Mouse (Mus musculus) erythroid progenitor cell, adult 5-6 weeks (primary cell): ENCODE results near the gene Gm136. TPM values are rescaled to one million over a fixed set of nuclear protein-coding genes. Genes with fewer than 3 reads are reported as not detected.

Experiments
- ATAC-seq: replicated peaks from 2 replicates; pipeline ENCODE4 v1.8.0; 2016; ENCODE audit warnings: moderate number of reproducible peaks, mild to moderate bottlenecking, moderate TSS enrichment, inconsistent platforms; ENCODE audit not compliant: poor library complexity, low FRiP score, severe bottlenecking
- total RNA-seq, 2 experiments: library from RNA; stranded (forward) in 1 of 2; stranded (reverse) in 1 of 2; fragments of 150-400 nt in 1 of 2; fragments of 186-747, 209-891 nt in 1 of 2; gene quantifications; 2 replicates each; pipeline versions ENCODE4 v1.2.3 to v1.2.4; 2015 to 2017; ENCODE audit warnings: low replicate concordance in 2 of 2

Gene Gm136
- total RNA-seq, 2 experiments from 2014 or later: not detected

- no peak for ATAC-seq
These were observed 35.8 kb downstream of the Gm136 start for GRCm38 (mm10) chr4:34720127-34720895.

GRCm38 (mm10) chr4:34719421-34719820, 36.6 kb downstream of the Gm136 start:
- no peak for ATAC-seq

- ATAC-seq: no peak
These were observed 41.0 kb downstream of the Gm136 start for GRCm38 (mm10) chr4:34715062-34715461.

GRCm38 (mm10) chr4:34708127-34708526, 47.9 kb downstream of the Gm136 start:
- ATAC-seq: no peak

GRCm38 (mm10) chr4:34707248-34707647, 48.8 kb downstream of the Gm136 start:
- ATAC-seq: no peak

- no peak for ATAC-seq
These were observed 53.0 kb downstream of the Gm136 start for GRCm38 (mm10) chr4:34703029-34703428.

- ATAC-seq: no peak
These were observed 53.8 kb downstream of the Gm136 start for GRCm38 (mm10) chr4:34702231-34702630.

- no peak for ATAC-seq
These were observed 54.5 kb downstream of the Gm136 start for GRCm38 (mm10) chr4:34701528-34701927.

Other genes starting within 250 kb of the Gm136 start
- 89.7 and 115 TPM in 2 replicates for gene Akirin2, start 205.3 kb downstream of the Gm136 start, total RNA-seq (2015; ENCODE audit: low replicate concordance)
- gene Akirin2, start 205.3 kb downstream of the Gm136 start, total RNA-seq (2017; ENCODE audit: low replicate concordance): 60.0 and 114 TPM in 2 replicates
- gene Orc3, start 141.3 kb downstream of the Gm136 start, total RNA-seq (2015; ENCODE audit: low replicate concordance): 42.5 and 69.6 TPM in 2 replicates
- 33.9 and 34.3 TPM in 2 replicates for gene Orc3, start 141.3 kb downstream of the Gm136 start, total RNA-seq (2017; ENCODE audit: low replicate concordance)
- gene Rars2, start 141.3 kb downstream of the Gm136 start, total RNA-seq (2015; ENCODE audit: low replicate concordance): 7.2 and 26.0 TPM in 2 replicates
- gene Rars2, start 141.3 kb downstream of the Gm136 start, total RNA-seq (2017; ENCODE audit: low replicate concordance): 10.4 and 21.5 TPM in 2 replicates
- 2.9 and 9.2 TPM in 2 replicates for gene Slc35a1, start 68.8 kb downstream of the Gm136 start, total RNA-seq (2015; ENCODE audit: low replicate concordance)
- 2.9 and 8.6 TPM in 2 replicates for gene Slc35a1, start 68.8 kb downstream of the Gm136 start, total RNA-seq (2017; ENCODE audit: low replicate concordance)
- not detected in 2 replicates for gene Cfap206, start 26.1 kb downstream of the Gm136 start, total RNA-seq (2015; ENCODE audit: low replicate concordance)
- gene Cfap206, start 26.1 kb downstream of the Gm136 start, total RNA-seq (2017; ENCODE audit: low replicate concordance): not detected in 2 replicates
- gene Smim8, start 22.2 kb upstream of the Gm136 start, total RNA-seq (2015; ENCODE audit: low replicate concordance): 14.3 and 17.7 TPM in 2 replicates
- gene Smim8, start 22.2 kb upstream of the Gm136 start, total RNA-seq (2017; ENCODE audit: low replicate concordance): 15.8 and 34.4 TPM in 2 replicates
- gene Zfp292, start 126.7 kb upstream of the Gm136 start, total RNA-seq (2015; ENCODE audit: low replicate concordance): 17.3 and 20.5 TPM in 2 replicates
- gene Zfp292, start 126.7 kb upstream of the Gm136 start, total RNA-seq (2017; ENCODE audit: low replicate concordance): 22.9 and 23.9 TPM in 2 replicates
- not detected in 2 replicates for gene Cga, start 137.5 kb upstream of the Gm136 start, total RNA-seq (2015; ENCODE audit: low replicate concordance)
- not detected in 2 replicates for gene Cga, start 137.5 kb upstream of the Gm136 start, total RNA-seq (2017; ENCODE audit: low replicate concordance)